Mouse (Mus musculus) midbrain, postnatal 0 days (tissue): Measurements from ENCODE around the gene Gas2l2. TPM values are rescaled to one million over a fixed set of nuclear protein-coding genes. Genes with fewer than 3 reads are reported as not detected.

Source experiments
- ATAC-seq: fragments of 200-750 bp; cut with Nextera tagmentation; 2 replicates; pipeline ENCODE4 v1.8.0; 2017; ENCODE audit warnings: moderate number of reproducible peaks, mild to moderate bottlenecking, moderate TSS enrichment, moderate library complexity; ENCODE audit not compliant: low FRiP score
- DNase-seq: peaks from one replicate; pipeline ENCODE4 v3.0.0-alpha.2; 2015; ENCODE audit warnings: low spot score
- H3K27ac ChIP-seq: fragments of 300-500 bp; sonication (generic); 2 replicates; pipeline ENCODE4 v1.5.1; 2014; ENCODE audit warnings: low read depth, mild to moderate bottlenecking, low read length, mixed read lengths
- H3K27me3 ChIP-seq: fragments of 300-500 bp; sonication (generic); 2 replicates; pipeline ENCODE4 v1.6.1; 2014; ENCODE audit warnings: low read length, control low read depth, mixed read lengths; ENCODE audit not compliant: insufficient read depth
- H3K36me3 ChIP-seq: fragments of 300-500 bp; sonication (generic); 2 replicates; pipeline ENCODE4 v1.6.1; 2014; ENCODE audit warnings: low read length, control low read depth, mixed read lengths; ENCODE audit not compliant: insufficient read depth
- H3K4me1 ChIP-seq: fragments of 300-500 bp; sonication (generic); 2 replicates; pipeline ENCODE4 v1.6.1; 2014; ENCODE audit warnings: mild to moderate bottlenecking, control low read depth, antibody characterized with exemption, low read length, mixed read lengths; ENCODE audit not compliant: insufficient read depth
- H3K4me2 ChIP-seq: fragments of 300-500 bp; sonication (generic); 2 replicates; pipeline ENCODE4 v1.6.1; 2014; ENCODE audit warnings: low read depth, mild to moderate bottlenecking, low read length, mixed read lengths; ENCODE audit not compliant: poor library complexity, severe bottlenecking
- H3K4me3 ChIP-seq: fragments of 300-500 bp; sonication (generic); 2 replicates; pipeline ENCODE4 v1.5.1; 2014; ENCODE audit warnings: low read depth, mild to moderate bottlenecking, low read length, moderate library complexity
- H3K9ac ChIP-seq: fragments of 300-500 bp; sonication (generic); replicated peaks from 2 replicates; pipeline ENCODE4 v1.6.1; 2014; ENCODE audit warnings: mild to moderate bottlenecking, low read length, moderate library complexity, mixed read lengths; ENCODE audit not compliant: poor library complexity, severe bottlenecking
- H3K9me3 ChIP-seq: fragments of 300-500 bp; sonication (generic); 2 replicates; pipeline ENCODE4 v1.6.1; 2016; ENCODE audit warnings: low read length, control low read depth
- CTCF ChIP-seq: IDR thresholded peaks from 2 replicates; pipeline ENCODE4 v1.5.1; 2016; ENCODE audit warnings: antibody characterized with exemption, mild to moderate bottlenecking
- WGBS: fragments of 180-500 bp; shearing (Covaris S2); extraction: QIAGEN DNeasy Blood & Tissue Kit; methylation state at CpG from one replicate; pipeline ENCODE4 v1.1.7; 2014; 5-methylcytosine and 5-hydroxymethylcytosine counted together
- polyA plus RNA-seq: library from polyadenylated mRNA; unstranded; fragments of >200 nt; fragmentation: Nextera tagmentation; extraction: Ambion mirVana; gene quantifications from 2 replicates; pipeline ENCODE4 v1.2.1, GENCODE M21; 2015
- total RNA-seq: library from RNA; depleted of rRNA; stranded (reverse); fragments of >200 nt; gene quantifications from 2 replicates; pipeline ENCODE4 v1.2.3, GENCODE M21; 2014

The Gas2l2 gene
- total and polyA plus RNA-seq, 2 experiments from 2014 or later, result 0.44 to 0.67 TPM

- peak; percentile 96 for TF ChIP-seq CTCF
- Histone ChIP-seq H3K27ac (no peak overlapping the region), H3K36me3 (no peaks in the 10 kb centered on the region), H3K4me1 (no peaks in the 10 kb centered on the region), H3K27me3 (peaks cover 30% of the 10 kb centered on the region), H3K4me3 (peak overlapping the region; percentile 56), H3K9ac (peak overlapping the region; percentile 55; the same call in 1 of the 2 replicates), H3K9me3 (no peaks in the 10 kb centered on the region), H3K4me2 (peak overlapping the region; percentile 84)
- under 1% methylated on average over 59 of the region's 75 CpGs for WGBS
- ATAC-seq, result peak; percentile 92
- DNase-seq, result peak; percentile 96
Observed at GRCm38 (mm10) chr11:83440081-83441064, 11.1 kb upstream of the Gas2l2 start.

DNA sequence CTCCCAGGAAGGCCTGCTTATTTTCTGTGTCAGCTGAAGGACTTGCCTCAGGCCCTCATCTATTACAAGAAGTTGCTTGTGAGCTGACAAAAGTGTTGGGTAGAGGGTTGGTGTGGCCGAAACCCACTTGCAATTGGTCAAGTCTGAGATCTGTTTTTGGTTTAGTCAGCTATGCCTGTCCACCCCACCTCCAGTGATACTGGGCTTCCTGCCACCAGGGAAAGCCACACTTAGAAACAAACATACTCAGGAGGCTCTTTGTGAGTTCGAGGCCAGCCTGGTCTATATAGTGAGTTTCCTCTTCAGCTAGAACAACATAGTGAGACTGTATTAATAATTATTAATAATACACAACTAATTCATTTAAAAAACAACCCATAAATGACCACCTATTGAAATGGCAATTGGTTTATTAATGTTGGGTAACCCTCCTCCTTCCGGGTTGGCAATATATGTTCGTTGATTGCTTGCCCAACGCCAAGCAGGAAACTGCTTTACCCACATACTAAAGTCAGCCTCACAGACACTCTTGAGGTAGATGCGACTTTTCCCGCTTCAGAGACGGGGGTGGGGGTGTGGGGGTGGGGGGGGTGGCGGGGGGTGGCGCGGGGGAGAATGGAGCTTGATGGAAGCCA is 10.3 kb upstream of the Gas2l2 start:
- TF ChIP-seq CTCF, result no peak
- 36% methylated on average over 11 of the region's 11 CpGs for WGBS
- Histone ChIP-seq H3K27ac (no peak overlapping the region), H3K9ac (peak overlapping the region; percentile 55; the same call in 1 of the 2 replicates), H3K9me3 (no peaks in the 10 kb centered on the region), H3K27me3 (peaks cover 22% of the 10 kb centered on the region), H3K4me1 (no peaks in the 10 kb centered on the region), H3K4me2 (peak overlapping the region; percentile 84), H3K36me3 (no peaks in the 10 kb centered on the region), H3K4me3 (peak overlapping the region; percentile 56)
- no peak for ATAC-seq
- DNase-seq, result no peak

- H3K36me3 ChIP-seq, result no peaks in the 10 kb centered on the region
- no peaks in the 10 kb centered on the region for H3K9me3 ChIP-seq
- H3K4me3 ChIP-seq, result no peak within 1 kb of the TSS
- no peak within 1 kb of the TSS for H3K4me2 ChIP-seq
- H3K27me3 ChIP-seq, result peaks cover 11% of the 10 kb centered on the region
- WGBS, result 85% methylated on average over 1 of the region's 1 CpGs
- no peak within 1 kb of the TSS for H3K9ac ChIP-seq
- DNase-seq (no peak), ATAC-seq (no peak)
- H3K4me1 ChIP-seq, result no peaks in the 10 kb centered on the region
- no peak for TF ChIP-seq CTCF
- no peak within 1 kb of the TSS for H3K27ac ChIP-seq
Observed at GRCm38 (mm10) chr11:83437377-83437776, 8.1 kb upstream of the Gas2l2 start, which contains the start of gene 1700020L24Rik. 1700020L24Rik (plus strand) TSS chr11:83437677.

DNA sequence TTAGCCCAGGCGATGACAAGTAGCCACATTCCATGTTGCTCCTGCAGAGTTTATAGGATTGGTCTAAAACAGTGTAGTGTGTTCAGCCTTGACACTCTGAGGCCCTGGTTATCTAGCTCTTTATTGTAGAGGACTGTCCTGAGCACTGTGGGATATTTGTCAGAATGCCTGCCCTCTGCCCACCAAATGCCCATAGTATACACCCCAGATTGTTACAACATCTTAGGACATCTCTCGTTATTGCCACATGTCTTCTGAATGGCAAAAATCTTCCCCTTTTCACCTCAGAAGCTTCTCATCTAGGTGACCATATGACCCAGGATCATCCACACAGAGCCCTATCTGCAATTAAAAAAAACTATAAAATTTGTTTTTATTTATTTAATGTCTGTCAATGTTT is 3.3 kb upstream of the Gas2l2 start:
- Histone ChIP-seq H3K36me3 (no peaks in the 10 kb centered on the region), H3K4me1 (no peaks in the 10 kb centered on the region), H3K4me2 (no peak overlapping the region), H3K9me3 (no peaks in the 10 kb centered on the region), H3K27ac (no peak overlapping the region), H3K4me3 (no peak overlapping the region), H3K27me3 (peaks cover 5% of the 10 kb centered on the region; the same call in 1 of the 2 replicates), H3K9ac (no peak overlapping the region)
- ATAC-seq (no peak), DNase-seq (no peak)
- no peak for TF ChIP-seq CTCF
- WGBS, result 71% methylated on average over 2 of the region's 2 CpGs

DNA sequence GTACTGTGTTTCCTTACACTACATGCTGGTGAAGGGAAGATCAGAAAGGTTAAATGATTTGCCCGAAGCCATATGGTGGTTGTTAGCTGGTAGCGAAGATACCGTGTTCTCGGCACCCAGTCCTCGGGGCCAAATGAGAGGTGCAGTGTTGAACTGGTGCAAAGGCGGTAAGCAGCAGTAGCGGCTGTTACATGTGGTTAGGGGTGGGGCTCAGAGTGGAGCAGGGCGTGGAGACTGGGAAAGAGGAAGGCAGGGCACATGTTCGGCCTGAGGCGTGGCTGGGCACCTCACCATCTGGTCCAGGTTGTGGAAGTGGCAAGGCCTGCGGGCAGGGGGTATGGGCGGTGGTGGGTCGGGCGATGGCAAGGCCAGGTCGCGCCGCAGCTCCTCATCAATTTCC is 2.3 kb downstream of the Gas2l2 start:
- Histone ChIP-seq H3K4me3 (no peak overlapping the region), H3K4me1 (no peaks in the 10 kb centered on the region), H3K36me3 (no peaks in the 10 kb centered on the region), H3K4me2 (no peak overlapping the region), H3K27ac (no peak overlapping the region), H3K9me3 (no peaks in the 10 kb centered on the region), H3K27me3 (peaks cover 10% of the 10 kb centered on the region), H3K9ac (no peak overlapping the region)
- WGBS, result 49% methylated on average over 16 of the region's 17 CpGs
- no peak for TF ChIP-seq CTCF
- DNase-seq (no peak), ATAC-seq (no peak)

- ATAC-seq (peak; percentile 68), DNase-seq (peak; percentile 85)
- WGBS, result 6% methylated on average over 8 of the region's 8 CpGs
- Histone ChIP-seq H3K27me3 (peaks cover 14% of the 10 kb centered on the region), H3K36me3 (no peaks in the 10 kb centered on the region), H3K9ac (no peak overlapping the region), H3K4me1 (no peaks in the 10 kb centered on the region), H3K27ac (no peak overlapping the region), H3K9me3 (no peaks in the 10 kb centered on the region), H3K4me2 (no peak overlapping the region), H3K4me3 (no peak overlapping the region)
- peak; percentile 94 for TF ChIP-seq CTCF
Observed at GRCm38 (mm10) chr11:83424681-83425080, 4.6 kb downstream of the Gas2l2 start.
